Mouse (Mus musculus): ENCODE measurements around the gene Chd2. TPM values are rescaled to one million over a fixed set of nuclear protein-coding genes. Genes with fewer than 3 reads are reported as not detected.

Chd2 gene
- total and polyA plus RNA-seq, 3 experiments: 32.9 to 43.3 (median 38.1) TPM

DNA sequence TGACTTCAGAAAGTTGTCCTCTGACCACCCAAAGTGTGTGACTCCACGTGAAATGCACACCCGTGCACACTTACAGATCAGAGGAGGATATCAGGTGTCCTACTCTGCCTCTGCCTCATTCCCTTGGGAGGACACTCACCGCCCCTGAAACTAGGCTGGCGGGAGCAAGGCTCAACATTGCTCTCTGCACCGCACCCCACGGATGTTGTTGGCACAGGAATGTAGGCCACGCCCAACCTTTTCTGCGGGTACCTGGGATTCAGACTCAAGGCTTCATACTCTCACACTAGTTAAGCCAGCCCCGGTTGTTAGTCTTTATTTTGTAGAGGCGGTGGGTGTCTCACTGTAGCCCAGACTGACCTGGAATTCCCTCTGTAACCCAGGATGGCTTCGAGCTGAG is 44.6 kb upstream of the Chd2 start:
- intact Hi-C loops (cut with DNase I): no loop called here
- no peak overlapping the region for H3K9ac ChIP-seq (ENCODE audit: low read depth, low read length)
- TF ChIP-seq EP300 (IDR thresholded peaks at IDR 0.05; ENCODE audit: insufficient read depth, low read depth, low read length): no peak
- no peak for TF ChIP-seq CTCF (IDR thresholded peaks at IDR 0.05)
- no peak for TF ChIP-seq POLR2A (IDR thresholded peaks at IDR 0.05; ENCODE audit: insufficient read depth, low read depth, low read length)
- no peaks in the 10 kb centered on the region for H3K27me3 ChIP-seq (ENCODE audit: control insufficient read depth, insufficient read depth, low read length)
- no peak overlapping the region for H3K27ac ChIP-seq
- WGBS: 87% methylated on average over 11 of the region's 11 CpGs
- peaks cover 7% of the 10 kb centered on the region; the same call in 1 of the 2 replicates for H3K36me3 ChIP-seq (ENCODE audit: control insufficient read depth, insufficient read depth, low read length)
- no peak overlapping the region for H3K4me3 ChIP-seq
- no peak for DNase-seq
- H3K4me1 ChIP-seq (ENCODE audit: control insufficient read depth, insufficient read depth, low read length): peaks cover 20% of the 10 kb centered on the region
- H3K79me2 ChIP-seq (replicated peaks; ENCODE audit: control insufficient read depth, insufficient read depth, low read length): no peaks in the 10 kb centered on the region

DNA sequence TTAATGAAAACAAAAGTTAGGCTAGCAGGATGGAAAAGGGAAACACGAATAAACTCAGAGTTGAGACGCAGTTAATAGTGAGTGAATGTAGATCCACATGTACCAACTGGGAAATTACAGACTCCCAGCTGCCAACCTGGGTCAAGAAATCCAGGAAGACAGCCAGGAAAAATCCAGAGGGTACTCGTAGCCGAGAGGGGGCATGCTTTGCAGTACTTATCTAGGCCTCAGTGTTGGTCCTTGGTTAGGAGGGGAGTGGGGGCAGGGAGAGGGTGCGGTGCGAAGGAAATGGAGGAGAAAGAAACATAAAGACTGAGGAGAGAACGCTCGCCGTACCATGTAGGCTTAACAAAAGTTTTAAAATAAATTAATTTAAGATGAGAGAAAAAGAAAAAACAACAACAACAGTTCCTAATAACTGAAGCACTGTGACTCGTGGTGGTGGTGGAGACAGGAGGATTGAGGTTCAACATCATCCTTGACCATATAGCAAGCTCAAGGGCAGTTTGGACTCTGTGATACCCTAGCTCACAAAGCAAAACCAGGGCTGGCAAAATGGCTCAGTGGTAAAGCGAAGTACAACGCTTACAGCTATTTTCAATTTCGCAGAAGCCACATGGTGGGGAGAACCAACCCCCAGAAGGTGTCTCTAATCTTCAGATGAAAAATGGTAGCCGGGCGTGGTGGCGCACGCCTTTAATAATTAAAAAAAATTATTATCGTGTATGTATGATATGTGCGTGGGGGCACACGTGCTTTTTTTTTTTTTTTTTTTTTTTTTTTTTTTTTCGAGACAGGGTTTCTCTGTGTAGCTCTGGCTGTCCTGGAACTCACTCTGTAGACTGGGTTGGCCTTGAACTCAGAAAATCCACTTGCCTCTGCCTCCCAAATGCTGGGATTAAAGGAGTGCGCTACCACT is 43.7 kb upstream of the Chd2 start:
- 73% methylated on average over 22 of the region's 22 CpGs for WGBS
- Histone ChIP-seq H3K4me1 (ENCODE audit: control insufficient read depth, insufficient read depth, low read length) (peaks cover 20% of the 10 kb centered on the region), H3K79me2 (replicated peaks; ENCODE audit: control insufficient read depth, insufficient read depth, low read length) (no peaks in the 10 kb centered on the region), H3K27me3 (ENCODE audit: control insufficient read depth, insufficient read depth, low read length) (no peaks in the 10 kb centered on the region), H3K4me3 (no peak overlapping the region), H3K36me3 (ENCODE audit: control insufficient read depth, insufficient read depth, low read length) (peaks cover 7% of the 10 kb centered on the region; the same call in 1 of the 2 replicates), H3K9ac (ENCODE audit: low read depth, low read length) (no peak overlapping the region), H3K27ac (peak overlapping the region; percentile 61)
- no peak for DNase-seq
- intact Hi-C loops (cut with DNase I): no loop called here
- TF ChIP-seq POLR2A (IDR thresholded peaks at IDR 0.05; ENCODE audit: insufficient read depth, low read depth, low read length): no peak
- TF ChIP-seq EP300 (IDR thresholded peaks at IDR 0.05; ENCODE audit: insufficient read depth, low read depth, low read length): no peak
- TF ChIP-seq CTCF (IDR thresholded peaks at IDR 0.05): no peak

- DNase-seq: peak; percentile 57 to 65
- Histone ChIP-seq H3K4me3 (no peak overlapping the region), H3K27me3 (ENCODE audit: control insufficient read depth, insufficient read depth, low read length) (no peaks in the 10 kb centered on the region), H3K79me2 (replicated peaks; ENCODE audit: control insufficient read depth, insufficient read depth, low read length) (no peaks in the 10 kb centered on the region), H3K27ac (peak overlapping the region; percentile 81), H3K36me3 (ENCODE audit: control insufficient read depth, insufficient read depth, low read length) (peaks cover 10% of the 10 kb centered on the region; the same call in 1 of the 2 replicates), H3K9ac (ENCODE audit: low read depth, low read length) (peak overlapping the region; percentile 7; the same call in 1 of the 2 replicates), H3K4me1 (ENCODE audit: control insufficient read depth, insufficient read depth, low read length) (peaks cover 21% of the 10 kb centered on the region)
- intact Hi-C loops (cut with DNase I): no loop called here
- TF ChIP-seq EP300 (IDR thresholded peaks at IDR 0.05; ENCODE audit: insufficient read depth, low read depth, low read length): no peak
- TF ChIP-seq POLR2A (IDR thresholded peaks at IDR 0.05; ENCODE audit: insufficient read depth, low read depth, low read length): no peak
- no peak for TF ChIP-seq CTCF (IDR thresholded peaks at IDR 0.05)
- 5% methylated on average over 13 of the region's 13 CpGs for WGBS
Measured at GRCm38 (mm10) chr7:73584009-73584995, 42.7 kb upstream of the Chd2 start.

DNA sequence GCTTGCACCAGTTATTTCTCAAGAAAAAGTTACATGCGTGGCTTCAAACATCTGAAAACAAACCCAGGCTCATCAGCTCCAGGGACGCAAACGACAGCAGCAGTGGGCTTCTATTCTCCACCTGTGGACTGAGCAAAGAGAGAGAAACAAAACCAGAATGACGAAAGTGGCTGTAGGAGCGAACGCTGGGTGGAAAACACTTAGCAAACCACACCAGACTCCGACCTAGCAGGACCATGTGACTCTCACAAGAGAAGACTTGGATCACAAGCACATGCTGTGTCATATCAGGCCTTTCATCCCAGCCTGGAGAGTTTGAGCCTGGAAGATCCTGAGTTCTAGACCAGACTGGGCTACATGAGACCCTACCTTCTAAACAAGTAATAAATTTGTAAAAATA is 41.8 kb upstream of the Chd2 start:
- Histone ChIP-seq H3K27me3 (ENCODE audit: control insufficient read depth, insufficient read depth, low read length) (no peaks in the 10 kb centered on the region), H3K27ac (peak overlapping the region; percentile 81), H3K9ac (ENCODE audit: low read depth, low read length) (no peak overlapping the region), H3K79me2 (replicated peaks; ENCODE audit: control insufficient read depth, insufficient read depth, low read length) (no peaks in the 10 kb centered on the region), H3K4me1 (ENCODE audit: control insufficient read depth, insufficient read depth, low read length) (peaks cover 20% of the 10 kb centered on the region), H3K4me3 (no peak overlapping the region), H3K36me3 (ENCODE audit: control insufficient read depth, insufficient read depth, low read length) (peaks cover 10% of the 10 kb centered on the region; the same call in 1 of the 2 replicates)
- WGBS: 89% methylated on average over 7 of the region's 7 CpGs
- intact Hi-C loops (cut with DNase I): no loop called here
- no peak for DNase-seq
- TF ChIP-seq POLR2A (IDR thresholded peaks at IDR 0.05; ENCODE audit: insufficient read depth, low read depth, low read length) (no peak), EP300 (IDR thresholded peaks at IDR 0.05; ENCODE audit: insufficient read depth, low read depth, low read length) (no peak)

- no peak for DNase-seq
- Histone ChIP-seq H3K4me3 (no peak overlapping the region), H3K27ac (no peak overlapping the region; the same call in 1 of the 2 replicates), H3K27me3 (ENCODE audit: control insufficient read depth, insufficient read depth, low read length) (no peaks in the 10 kb centered on the region), H3K36me3 (ENCODE audit: control insufficient read depth, insufficient read depth, low read length) (peaks cover 10% of the 10 kb centered on the region; the same call in 1 of the 2 replicates), H3K79me2 (replicated peaks; ENCODE audit: control insufficient read depth, insufficient read depth, low read length) (no peaks in the 10 kb centered on the region), H3K4me1 (ENCODE audit: control insufficient read depth, insufficient read depth, low read length) (peaks cover 18% of the 10 kb centered on the region), H3K9ac (ENCODE audit: low read depth, low read length) (no peak overlapping the region)
- 66% methylated on average over 6 of the region's 6 CpGs for WGBS
- intact Hi-C loops (cut with DNase I): no loop called here
- TF ChIP-seq CTCF (IDR thresholded peaks at IDR 0.05): no peak
- TF ChIP-seq EP300 (IDR thresholded peaks at IDR 0.05; ENCODE audit: insufficient read depth, low read depth, low read length): no peak
- TF ChIP-seq POLR2A (IDR thresholded peaks at IDR 0.05; ENCODE audit: insufficient read depth, low read depth, low read length): no peak
Measured at GRCm38 (mm10) chr7:73581836-73582375, 40.3 kb upstream of the Chd2 start.

All from heart, adult 2 months (tissue).